Mouse (Mus musculus): ENCODE data around the gene Smarcc2.

The Smarcc2 gene

DNA sequence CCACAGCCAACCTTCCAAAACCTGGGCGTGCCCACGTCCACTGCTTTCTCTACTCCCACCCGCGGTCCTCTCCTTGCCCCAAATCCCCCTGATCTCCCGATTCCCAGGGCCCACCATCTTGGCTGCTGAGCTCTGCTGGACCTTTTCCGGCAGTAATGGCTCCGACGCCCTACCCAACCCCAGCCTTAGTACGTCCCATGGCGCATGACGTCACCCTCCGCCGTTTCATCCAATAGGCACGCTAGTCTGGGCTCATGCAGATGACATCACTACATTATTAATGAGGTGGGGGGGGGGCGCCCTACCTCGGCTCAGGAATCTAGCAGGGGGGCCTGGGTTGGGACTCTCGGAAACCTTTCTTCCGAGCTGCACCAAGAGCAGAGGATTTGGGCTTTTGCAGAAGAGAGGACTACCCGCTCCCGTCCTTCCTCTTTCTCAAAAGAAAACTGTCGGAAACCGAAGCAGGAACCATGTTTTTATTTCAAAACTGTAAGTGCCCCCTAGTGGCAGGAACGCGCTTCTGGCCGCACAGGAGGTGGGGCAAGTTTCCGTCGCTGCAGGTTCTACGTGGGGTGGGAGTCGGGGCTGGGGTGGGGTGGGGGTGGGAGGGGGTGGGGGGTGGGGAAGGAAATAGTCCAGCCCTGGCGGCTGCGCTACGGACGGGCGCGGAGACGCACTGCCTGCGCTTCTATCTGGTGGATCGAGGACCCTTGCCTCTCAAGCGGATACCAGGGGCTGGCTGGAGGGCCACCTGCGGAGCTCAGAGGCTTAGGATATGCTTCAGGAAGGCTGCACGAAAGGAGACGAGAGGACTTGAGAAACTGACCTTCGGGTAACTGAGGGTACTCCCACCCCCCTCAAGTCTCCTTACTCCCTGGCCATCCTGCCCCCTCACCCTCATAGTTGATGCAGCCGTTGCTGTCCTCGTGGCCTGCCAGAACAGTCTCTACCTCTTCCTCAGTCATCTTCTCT, 34.9 kb downstream of the Smarcc2 start, which contains the start of gene Myl6:
Gene Myl6, minus strand, starts transcription at position 451 of the 972 bp plus-strand sequence.
- peak; percentile 97 for DNase-seq (ENCODE audit: low spot score)

DNA sequence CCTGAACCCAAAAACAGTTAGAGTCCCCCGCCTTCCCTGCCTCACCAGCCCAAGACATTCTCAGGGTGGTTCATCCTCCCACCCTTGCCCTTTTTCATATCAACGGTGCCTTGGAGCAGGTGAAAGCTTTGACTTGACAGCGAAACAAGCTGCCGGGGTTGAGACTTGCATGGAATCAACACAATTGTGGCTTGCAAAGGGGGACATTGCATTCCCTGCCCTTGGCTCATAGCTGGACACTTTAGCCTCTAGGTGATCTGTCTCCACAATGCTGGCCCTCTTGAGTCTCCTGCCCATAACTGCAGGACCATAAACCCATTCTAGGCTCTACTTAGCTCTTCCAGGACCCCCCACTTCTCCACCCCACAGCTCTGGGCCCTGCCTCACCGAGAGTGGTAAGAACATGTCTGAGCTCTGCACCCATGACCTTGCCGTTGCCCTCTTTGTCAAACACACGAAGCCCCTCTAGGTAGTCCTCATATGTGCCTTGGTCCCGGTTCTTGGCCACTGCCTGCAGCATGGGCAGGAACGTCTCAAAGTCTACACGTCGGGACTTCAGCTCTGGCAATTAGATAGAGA, 35.7 kb downstream of the Smarcc2 start:
- no peak for DNase-seq (ENCODE audit: low spot score)

DNA sequence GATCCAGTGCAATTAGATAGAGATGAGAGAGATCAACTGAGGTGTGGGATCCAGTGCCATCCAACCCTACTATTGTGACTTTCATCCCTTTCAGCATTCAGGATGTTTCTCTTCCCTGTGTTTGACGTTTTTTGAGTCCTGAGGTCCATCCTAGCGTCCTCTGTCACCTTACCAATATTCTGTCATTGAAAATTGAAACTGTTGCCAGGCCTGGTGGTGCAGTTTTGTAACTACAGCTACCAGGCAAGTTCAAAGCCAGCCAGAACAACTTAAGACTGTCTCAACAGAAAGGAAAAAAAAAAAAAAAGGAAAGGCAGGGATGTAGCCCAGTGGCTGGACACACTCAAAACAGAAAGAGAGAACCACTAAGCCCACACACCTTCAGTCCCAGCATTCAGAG, 36.2 kb downstream of the Smarcc2 start:
- DNase-seq (ENCODE audit: low spot score) = no peak

DNA sequence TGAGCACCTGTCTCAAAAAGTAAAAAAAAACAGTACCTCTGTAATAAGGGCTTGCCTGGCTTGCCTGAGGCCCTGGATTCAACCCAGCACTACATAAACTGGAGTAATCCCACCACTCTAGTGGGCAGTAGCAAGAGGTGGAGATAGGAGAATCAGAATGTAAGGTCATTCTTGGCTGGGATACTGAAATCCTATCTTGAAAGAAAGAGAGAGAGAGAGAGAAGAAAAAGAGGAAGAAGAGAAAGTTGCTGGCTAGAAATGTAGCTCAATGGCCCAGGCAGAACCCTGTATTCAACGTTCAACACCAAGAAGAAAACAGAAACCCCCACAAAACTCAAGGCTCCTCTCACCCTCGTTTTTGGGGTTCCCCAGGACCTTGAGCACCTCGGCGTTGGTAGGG, 36.9 kb downstream of the Smarcc2 start:
- DNase-seq (ENCODE audit: low spot score) = no peak

DNA sequence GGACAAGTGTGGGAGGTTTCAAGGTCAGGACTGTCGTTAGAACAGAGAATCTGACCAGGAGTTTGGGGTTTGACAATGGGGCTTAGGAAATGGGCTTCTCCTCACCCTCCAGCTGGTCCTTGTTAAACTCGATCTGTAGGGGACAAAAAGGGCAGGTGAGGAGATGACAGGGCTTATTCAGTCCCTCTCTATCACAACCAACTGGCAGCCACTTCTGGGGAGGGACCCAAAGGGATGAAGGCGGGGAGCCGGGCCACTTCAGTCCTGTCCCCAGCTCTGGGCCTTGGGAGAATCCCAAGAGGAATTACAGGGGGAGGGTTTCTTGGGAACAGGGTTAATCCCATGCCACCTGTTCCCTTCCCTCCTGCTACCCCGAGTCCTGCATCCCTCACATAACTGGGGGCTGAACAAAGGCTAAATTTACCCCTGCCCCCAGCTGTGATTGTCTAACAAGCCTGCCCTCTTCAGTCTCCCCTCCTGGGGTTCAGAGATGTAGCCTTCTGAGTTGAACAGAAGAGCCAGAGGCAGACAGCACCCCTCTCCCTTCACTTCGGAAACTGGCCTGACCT, 37.5 kb downstream of the Smarcc2 start:
- DNase-seq (ENCODE audit: low spot score) = no peak

DNA sequence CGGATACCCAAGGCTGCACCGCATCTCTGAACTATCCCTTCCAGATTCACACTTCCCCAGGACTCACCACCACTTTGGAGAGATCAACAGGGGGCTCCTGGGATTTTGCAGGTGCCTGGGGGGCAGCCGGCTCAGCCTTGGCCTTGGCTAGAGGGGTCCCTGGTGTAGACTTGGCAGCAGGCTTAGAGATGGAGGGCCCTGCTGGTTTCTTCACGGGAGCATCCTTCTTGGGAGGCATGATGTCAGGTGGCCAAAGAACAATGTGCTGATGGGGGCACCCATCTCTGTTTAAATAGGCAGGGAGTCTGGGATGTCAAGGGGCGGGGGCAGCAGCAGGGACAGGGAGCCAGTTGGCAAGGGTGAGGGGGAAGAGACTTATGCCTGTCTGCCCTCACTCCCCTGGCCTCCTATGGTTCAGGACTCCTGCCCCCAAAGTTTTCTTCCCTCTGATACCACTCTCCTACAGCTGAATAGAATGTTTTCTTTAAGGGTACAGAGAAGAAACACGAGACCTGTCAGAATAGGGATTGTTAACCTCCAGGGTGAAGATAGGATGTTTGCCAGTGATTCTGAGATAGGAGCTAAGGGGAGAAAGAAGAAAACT, 38.2 kb downstream of the Smarcc2 start:
- no peak for DNase-seq (ENCODE audit: low spot score)

DNA sequence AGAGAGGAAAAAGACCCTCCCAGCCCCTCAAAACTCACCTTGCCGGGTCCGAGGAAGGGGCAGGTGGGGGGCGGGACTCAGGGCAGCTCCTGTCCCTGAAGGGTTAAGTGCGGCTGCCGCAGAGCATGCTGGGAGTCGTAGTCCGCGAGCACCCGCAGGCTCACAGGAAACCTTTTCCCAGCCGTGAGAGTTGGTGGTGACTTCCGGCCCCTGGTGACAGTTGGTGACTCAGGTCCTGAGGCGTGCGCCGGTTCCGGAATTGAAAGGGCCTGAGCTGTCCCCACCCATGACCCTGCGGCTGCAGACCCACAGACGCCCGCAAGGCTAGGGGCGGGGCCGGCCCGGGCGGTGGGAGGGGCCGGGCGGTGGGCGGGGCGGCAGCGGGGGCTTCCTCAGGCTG, 39.5 kb downstream of the Smarcc2 start, which contains the start of gene Myl6b:
Gene Myl6b, minus strand, starts transcription at position 96 of the 400 bp plus-strand sequence.
- DNase-seq (ENCODE audit: low spot score) = peak; percentile 96

DNA sequence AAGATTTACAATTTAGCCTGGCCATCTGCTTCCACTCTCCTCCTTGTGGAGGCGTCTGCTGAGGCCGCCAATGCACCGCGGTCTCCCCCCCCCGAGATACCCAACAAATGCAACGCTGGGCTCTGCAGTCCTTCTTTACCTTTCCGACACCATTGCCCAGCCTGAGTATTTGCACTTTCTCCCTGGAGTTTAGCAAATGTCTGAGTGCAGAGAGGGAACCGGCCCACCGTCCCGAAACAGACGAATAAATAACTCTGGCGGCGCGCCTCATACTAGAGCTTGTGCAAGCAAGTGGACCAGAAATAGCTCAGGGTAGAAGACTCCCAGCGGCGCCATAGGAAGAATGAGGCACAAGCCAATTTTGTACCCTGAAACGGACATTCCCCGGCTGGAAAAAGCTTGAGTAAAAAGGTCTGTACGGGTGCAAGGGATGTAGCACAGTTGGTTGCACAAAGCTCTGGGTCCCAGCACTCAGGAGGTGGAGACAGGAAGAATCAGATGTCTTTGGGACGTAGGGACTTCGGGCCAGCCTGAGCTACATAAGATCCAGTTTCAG, 40.1 kb downstream of the Smarcc2 start:
- no peak for DNase-seq (ENCODE audit: low spot score)

DNA sequence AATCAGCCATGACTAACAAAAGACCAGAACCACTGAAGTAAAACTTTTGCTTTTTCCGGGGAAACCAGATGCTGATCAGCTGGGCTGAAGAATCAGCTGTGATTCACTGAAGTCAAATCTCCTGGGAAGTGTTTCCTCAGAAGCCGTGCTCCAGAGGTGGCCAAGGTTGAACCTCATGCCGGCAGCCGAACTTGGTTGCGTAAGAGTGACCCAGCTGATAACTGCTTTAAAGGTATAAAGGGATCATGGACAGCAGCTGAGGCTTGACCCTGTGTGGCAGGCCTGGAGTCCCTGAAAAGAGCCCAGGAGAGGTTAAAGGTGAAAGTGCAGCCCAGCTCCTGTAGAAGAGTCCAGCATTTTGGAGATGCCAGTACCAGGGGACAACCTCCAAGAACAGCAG, 43.3 kb downstream of the Smarcc2 start:
- no peak for DNase-seq (ENCODE audit: low spot score)

DNA sequence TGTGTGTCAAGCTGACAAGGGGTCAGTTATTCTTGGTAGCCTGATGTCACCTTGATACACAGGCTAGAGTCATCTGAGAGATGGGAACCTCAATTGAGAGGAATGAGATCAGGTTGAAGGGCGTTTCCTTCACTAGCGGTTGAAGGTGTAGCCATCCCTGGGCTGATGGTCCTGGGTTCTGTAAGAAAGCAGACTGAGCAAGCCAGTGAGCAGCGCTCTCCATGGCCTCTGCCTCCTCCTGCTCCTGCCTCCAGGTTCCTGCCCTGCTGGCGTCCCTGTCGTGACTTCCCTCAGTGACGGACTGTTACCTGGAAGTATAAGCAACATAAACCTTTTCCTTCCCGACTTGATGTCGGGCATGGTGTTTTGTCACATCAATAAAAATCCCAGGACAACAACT, 44.5 kb downstream of the Smarcc2 start:
- DNase-seq (ENCODE audit: low spot score) = no peak

DNA sequence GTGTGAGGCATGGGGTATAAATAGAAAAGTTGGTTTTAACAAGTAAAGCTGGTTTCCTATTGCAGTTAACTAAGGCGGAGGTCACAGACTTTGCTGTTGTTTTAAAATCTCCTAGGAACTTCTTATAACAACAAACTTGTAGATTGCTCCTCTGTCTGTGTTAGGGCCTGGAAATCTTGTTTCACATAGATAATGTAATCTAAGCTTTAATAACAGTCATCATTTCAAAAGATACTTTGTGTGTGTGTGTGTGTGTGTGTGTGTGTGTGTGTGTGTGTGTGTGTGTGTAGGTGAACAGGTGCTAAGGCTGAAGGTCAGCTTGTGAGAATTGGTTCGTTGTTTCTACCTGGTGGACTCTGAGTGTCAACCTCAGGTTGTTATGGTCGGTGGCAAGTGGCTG, 45.0 kb downstream of the Smarcc2 start:
- DNase-seq (ENCODE audit: low spot score) = no peak

DNA sequence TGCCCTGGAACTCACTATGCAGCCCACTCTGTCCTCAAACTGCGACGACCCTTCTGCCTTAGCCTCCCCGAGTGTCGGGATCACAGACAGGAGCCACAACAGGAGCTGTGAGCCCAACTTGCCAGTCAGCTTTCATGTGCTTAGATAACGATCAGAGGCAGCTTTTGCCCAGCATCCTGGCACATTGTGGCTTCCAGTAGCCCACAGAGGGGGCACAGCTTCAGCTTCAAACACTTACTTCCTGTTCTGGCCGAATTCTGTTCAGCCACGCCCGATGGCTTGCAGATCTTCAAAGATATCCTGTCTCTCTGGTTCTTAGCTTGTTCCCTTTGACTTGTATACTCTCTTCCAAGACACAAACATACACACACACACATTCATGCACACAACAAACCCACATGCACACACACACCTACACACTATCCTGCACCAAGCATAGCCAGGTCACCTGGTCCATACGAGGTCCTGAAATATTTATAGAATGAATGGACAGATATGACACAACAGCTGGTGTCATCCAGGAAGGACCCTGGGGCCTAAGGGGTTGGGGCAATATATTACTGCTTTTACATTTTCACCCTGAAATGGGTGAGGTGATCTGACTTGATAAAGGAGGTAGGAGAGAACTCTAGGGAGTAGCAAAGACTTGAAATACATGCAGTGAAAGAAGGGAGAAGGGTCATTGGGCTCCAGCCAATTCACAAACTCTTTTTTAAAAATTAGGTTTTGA, 45.8 kb downstream of the Smarcc2 start:
- DNase-seq (ENCODE audit: low spot score) = no peak

DNA sequence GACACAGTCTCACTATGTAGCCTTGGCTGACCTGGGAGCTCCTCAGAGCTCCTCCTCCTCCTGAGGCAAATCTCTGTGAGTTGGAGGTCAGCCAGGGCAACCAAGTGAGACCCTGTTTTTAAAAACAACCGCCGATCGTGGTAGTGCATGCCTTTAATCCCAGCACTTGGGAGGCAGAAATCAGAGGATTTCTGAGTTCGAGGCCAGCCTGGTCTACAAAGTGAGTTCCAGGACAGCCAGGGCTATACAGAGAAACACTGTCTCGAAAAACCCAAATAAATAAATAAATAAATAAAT, 46.3 kb downstream of the Smarcc2 start:
- peak; percentile 54 for DNase-seq (ENCODE audit: low spot score)

DNA sequence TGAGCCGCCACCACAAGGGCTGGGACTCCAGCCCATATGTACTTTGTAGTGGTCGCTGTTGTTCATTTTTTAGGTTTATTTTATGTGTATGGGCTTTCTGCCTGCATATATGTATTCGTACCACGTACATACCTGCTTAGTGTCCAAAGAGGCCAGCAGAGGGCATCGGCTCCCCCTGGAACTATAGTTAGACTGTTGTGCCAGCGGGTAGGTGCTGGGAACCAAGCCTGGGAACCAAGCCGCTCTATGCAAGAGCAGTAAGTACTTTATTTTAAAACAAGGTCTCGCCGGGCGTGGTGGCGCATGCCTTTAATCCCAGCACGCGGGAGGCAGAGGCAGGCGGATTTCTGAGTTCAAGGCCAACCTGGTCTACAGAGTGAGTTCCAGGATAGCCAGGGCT, 46.9 kb downstream of the Smarcc2 start:
- no peak for DNase-seq (ENCODE audit: low spot score)

DNA sequence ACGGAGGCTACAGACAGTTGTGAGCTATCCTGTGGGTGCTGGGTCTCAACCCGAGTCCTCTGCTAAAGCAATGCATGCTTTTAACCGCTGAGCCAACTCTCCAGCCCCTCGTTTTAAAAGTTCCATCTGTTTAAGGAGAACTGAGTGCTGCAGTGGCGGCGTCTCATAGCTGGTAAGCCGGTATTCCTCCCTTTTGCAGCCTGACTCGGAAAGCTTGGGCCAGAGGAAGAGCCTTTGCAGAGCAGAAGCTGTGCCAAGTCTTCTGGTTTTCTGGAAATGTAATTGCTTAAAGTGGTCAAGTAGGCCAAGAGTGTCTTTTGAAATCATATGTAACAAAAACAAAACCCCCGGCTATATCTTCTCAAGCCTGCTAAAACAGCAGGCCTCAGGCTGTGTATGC, 49.2 kb downstream of the Smarcc2 start:
- DNase-seq (ENCODE audit: low spot score) = no peak

DNA sequence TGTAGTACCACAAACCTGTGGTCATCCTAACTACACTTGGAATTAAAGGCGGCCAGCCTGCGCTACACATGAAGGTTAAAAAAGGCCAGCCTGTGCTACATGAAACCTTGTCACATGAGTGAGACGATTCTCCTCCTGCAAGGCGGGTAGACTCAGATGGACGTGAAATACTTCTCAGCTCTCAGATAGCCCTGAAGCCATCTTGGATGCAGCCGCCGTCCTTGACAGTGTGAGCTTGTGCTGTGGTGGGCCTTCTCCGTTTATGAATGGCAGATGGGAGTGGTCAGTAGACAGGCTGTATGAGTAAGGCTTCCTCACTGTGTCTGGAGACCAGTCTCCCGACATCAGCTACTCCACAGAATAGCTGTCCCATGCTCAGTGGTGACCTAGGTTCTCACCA, 50.2 kb downstream of the Smarcc2 start:
- DNase-seq (ENCODE audit: low spot score) = no peak

DNA sequence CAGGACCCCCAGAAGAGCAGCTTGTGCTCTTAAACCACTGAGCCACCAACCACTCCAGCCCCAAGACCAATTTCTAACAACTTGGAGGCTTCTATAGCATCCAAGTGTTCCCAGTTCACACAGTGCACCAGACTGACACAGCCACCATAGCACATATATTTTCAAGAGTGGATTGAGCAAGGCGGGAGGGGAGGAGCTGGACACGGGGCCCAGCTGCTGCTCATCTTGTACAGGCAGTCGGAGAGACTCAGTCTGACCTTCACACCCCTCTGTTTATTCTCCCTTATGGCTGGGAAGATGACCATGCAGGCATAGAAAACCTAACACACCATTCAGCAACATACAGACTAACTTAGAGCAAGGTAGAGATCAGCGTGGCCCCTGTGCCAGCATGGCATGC, 50.8 kb downstream of the Smarcc2 start:
- DNase-seq (ENCODE audit: low spot score) = no peak

DNA sequence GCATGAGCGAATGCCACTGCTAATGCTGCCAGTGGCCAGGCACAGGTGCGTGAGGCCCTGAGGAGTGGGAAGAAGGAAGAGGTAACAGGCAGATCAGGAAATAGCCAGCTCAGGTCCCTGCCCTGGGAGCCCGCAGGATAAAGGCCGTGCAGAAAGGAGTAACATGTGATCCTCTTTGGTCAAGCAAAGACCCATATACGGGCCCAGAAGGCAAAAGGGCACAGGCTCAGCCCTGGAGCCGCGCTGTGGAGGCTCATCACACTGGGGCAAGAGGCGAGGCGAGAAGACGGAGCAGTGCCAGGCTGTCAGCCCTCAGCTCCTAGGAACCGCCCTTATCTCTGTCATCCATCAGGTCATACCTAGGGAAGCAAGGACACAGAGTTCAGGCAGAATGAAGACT, 51.3 kb downstream of the Smarcc2 start:
- DNase-seq (ENCODE audit: low spot score) = no peak

DNA sequence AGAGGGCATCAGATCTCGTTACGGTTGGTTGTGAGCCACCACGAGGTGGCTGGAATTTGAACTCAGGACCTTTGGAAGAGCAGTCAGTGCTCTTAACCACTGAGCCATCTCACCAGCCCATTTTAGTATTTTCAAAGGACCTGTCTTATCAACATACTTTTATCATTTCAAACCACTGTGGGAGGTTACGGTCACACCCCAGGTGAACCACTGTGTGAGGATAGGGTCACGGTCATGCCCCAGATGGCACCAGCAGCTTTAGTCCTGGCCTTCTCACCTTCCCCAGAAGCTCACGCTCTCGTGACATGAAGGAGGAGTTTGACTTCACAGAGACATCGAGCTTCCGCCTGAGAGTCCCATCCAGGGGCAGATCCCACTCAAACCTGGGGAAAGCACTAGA, 52.1 kb downstream of the Smarcc2 start:
- DNase-seq (ENCODE audit: low spot score) = no peak

DNA sequence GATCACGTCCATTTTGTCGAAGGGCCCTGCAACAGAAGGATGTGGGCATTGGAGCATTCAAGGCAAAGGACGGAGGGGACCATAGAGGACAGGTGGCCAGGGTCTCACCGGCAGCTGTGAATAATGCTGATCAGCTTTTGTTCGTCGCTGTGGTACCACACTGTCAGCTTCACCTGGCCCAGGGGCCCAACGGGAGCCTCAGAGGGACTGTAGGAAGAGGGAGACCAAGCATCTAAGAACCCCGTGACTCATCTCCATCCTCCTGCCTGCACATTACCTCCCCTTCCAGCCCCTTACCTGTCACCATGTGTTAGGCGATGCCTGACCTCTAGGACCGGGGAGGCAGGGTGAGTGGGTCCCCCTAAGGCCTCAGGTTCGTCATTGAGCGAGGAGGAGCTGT, 52.7 kb downstream of the Smarcc2 start:
- no peak for DNase-seq (ENCODE audit: low spot score)

DNA sequence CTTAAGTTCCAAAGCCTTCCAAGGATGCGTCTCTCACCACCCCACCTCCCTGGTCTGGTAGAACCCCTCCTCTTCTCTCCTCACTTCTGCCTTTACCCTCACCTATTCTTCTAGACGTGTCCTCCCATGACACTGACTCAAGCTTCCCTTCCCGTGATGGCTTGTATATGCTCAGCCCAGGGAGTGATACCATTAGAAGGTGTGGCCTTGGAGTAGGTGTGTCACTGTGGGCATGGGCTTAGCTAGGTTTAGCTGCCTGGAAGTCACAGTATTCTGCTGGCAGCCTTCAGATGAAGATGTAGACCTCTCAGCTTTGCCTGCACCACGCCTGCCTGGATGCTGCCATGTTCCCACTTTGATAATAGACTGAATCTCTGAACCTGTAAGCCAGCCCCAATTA, 56.0 kb downstream of the Smarcc2 start:
- no peak for DNase-seq (ENCODE audit: low spot score)

DNA sequence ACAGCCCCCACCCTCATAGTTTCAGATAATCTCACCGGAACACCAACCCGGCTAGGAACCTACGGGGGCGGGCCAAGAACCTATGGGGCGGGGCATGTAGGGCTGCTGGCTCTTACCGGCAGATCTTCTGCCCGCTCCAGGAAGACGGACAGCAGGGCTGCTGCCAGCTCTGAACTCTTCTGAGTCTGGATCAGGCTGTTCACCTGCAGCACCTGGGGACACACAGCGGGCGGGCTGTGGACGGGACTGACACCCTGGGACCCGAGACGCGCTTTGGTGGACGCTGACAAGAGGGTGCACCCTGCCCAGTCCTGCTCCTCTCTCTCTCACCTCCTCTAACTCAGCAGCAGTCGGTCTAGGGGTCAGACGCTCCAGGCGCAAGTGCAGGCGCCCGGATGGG, 57.0 kb downstream of the Smarcc2 start:
- no peak for DNase-seq (ENCODE audit: low spot score)

Data from ovary, adult 18-20 months (tissue).